Mouse (Mus musculus) embryonic fibroblast, embryonic 13.5 days (primary cell): ENCODE measurements around the gene Umodl1.

Experiments
- CTCF ChIP-seq: IDR thresholded peaks from 2 replicates; pipeline ENCODE4 v1.5.1; 2011; ENCODE audit warnings: mild to moderate bottlenecking, control low read depth, low read length, moderate library complexity, borderline replicate concordance; ENCODE audit not compliant: insufficient read depth
- POLR2A ChIP-seq: IDR thresholded peaks from 2 replicates; pipeline ENCODE4 v1.6.1; 2011; ENCODE audit warnings: low read depth, mild to moderate bottlenecking, control low read depth, low read length, moderate library complexity

DNA sequence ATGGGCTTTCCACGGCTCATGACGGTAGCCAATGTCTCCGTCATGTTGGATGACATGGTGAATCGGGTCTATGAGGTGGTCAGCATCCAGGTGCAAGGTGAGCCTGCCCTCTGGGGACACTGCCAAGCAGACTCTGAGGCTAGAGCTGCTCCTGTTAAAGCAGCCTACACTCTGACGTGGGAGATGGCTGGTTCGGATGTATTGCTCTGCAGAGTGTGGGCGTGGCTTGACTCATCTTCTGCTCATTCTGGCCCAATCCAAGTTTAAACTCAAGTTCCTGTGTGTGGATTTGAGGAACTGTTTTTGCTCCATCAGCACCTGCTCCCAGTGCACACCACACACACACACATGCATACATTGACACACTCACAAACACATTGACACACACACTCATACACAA lies 17.4 kb downstream of the Umodl1 start:
- TF ChIP-seq POLR2A (no peak), CTCF (no peak)
